Mouse (Mus musculus): ENCODE data around the gene Slc27a5.

- TF ChIP-seq ETS1 (IDR thresholded peaks at IDR 0.05; ENCODE audit: low read depth, low read length) (no peak), POLR2A (IDR thresholded peaks at IDR 0.05; ENCODE audit: control insufficient read depth in 1 of 2, insufficient read depth in 1 of 2, low read depth in 1 of 2, low read length in 2 of 2, poor library complexity in 1 of 2) (no peak), CTCF (IDR thresholded peaks at IDR 0.05 in 2 of 3, conservative IDR thresholded peaks at IDR 0.05 in 1 of 3; ENCODE audit: control insufficient read depth in 1 of 3, insufficient read depth in 1 of 3, low read depth in 2 of 3, low read length in 3 of 3, poor library complexity in 1 of 3, severe bottlenecking in 1 of 3) (no peak), SMC3 (IDR thresholded peaks at IDR 0.05; ENCODE audit: low read depth, low read length) (no peak), NRF1 (IDR thresholded peaks at IDR 0.05; ENCODE audit: insufficient read depth, low read depth, low read length, poor library complexity, severe bottlenecking) (no peak), TAL1 (IDR thresholded peaks at IDR 0.05; ENCODE audit: low read length) (no peak), USF2 (IDR thresholded peaks at IDR 0.05; ENCODE audit: borderline replicate concordance in 1 of 2, insufficient read depth in 1 of 2, low read depth in 1 of 2, low read length in 2 of 2) (no peak), ZMIZ1 (IDR thresholded peaks at IDR 0.05; ENCODE audit: low read depth, low read length) (no peak), ZNF384 (IDR thresholded peaks at IDR 0.05; ENCODE audit: low read depth, low read length) (no peak), ZKSCAN1 (IDR thresholded peaks at IDR 0.05; ENCODE audit: low read depth, low read length) (no peak), NELFE (IDR thresholded peaks at IDR 0.05; ENCODE audit: low read depth, low read length) (no peak), RCOR1 (IDR thresholded peaks at IDR 0.05; ENCODE audit: low read depth, low read length) (no peak)
Measured at GRCm38 (mm10) chr7:13039181-13039580, 41.2 kb upstream of the Slc27a5 start.

Measured in MEL (cell line).